Mouse (Mus musculus): ENCODE measurements around the gene Hrk.

Gene Hrk

GRCm38 (mm10) chr5:118160691-118161090, 3.8 kb upstream of the Hrk start:
- DNase-seq (ENCODE audit: low spot score in 2 of 2) = no peak

GRCm38 (mm10) chr5:118165462-118165861, 1.0 kb downstream of the Hrk start:
- DNase-seq (ENCODE audit: low spot score in 2 of 2) = no peak

DNA sequence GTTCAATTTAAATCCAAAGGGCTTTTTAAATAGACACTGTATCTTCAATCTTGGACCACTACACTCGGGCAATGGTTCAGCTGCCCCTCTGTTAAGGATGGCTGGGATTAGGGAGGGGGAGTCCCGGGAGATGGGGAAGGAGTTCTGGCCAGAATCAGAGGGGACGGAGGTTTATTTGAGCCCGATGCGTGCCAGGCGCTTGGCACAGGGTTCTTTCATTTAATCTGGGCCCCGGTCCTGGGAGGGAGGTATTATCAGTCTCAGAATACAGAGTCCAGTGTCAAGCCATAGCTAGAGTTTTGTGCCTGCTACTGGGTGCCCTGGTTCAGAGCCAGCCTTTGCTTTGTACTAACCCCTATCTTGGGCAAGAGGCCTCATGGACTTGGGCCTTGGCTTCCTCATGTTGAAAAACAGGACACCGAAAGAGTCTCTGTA, 3.1 kb downstream of the Hrk start:
- peak; percentile 35 to 36 for DNase-seq (ENCODE audit: low spot score in 2 of 2)

- no peak for DNase-seq (ENCODE audit: low spot score in 2 of 2)
These were observed 5.1 kb downstream of the Hrk start for GRCm38 (mm10) chr5:118169222-118170221.

DNA sequence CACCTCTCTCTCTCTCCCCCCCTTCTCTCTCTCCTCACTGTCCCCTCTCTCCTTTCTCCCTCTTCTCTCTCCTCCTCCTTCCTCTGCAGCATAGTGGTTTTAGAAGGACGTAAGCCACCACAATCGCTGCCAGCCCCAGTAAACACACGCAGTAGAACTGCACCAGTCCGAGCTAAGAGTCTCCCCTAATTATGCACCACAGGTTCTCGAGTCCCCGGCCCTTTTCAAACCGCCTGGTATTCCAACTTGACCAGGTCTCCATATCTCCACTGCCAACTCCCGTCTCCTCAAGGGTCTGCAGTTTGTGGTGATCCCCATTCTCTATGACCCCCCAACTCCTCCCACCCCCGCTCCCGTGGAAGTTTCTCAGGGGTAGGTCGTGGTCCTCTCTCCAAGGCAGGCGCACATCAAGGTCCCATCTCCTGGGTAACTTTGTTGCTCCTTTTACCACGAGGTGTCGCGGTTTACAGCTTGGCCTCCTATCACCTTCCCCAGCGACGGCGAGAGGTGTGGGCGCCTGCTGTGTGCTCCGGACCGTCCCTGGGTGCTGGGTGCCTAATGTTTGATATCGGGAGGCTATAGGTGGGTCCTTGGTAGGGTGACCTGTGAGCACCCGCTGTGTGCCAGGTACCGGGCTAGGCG, 6.6 kb downstream of the Hrk start:
- peak in 1 of 2 experiments; percentile 48 for DNase-seq (ENCODE audit: low spot score in 2 of 2)

GRCm38 (mm10) chr5:118171665-118172064, 7.2 kb downstream of the Hrk start:
- DNase-seq (ENCODE audit: low spot score in 2 of 2) = peak; percentile 59 to 65

GRCm38 (mm10) chr5:118172078-118172723, 7.8 kb downstream of the Hrk start:
- DNase-seq (ENCODE audit: low spot score in 2 of 2) = no peak

GRCm38 (mm10) chr5:118174310-118175009, 10.0 kb downstream of the Hrk start:
- DNase-seq (ENCODE audit: low spot score in 2 of 2) = no peak

GRCm38 (mm10) chr5:118175137-118175536, 10.7 kb downstream of the Hrk start:
- DNase-seq (ENCODE audit: low spot score in 2 of 2) = no peak

DNA sequence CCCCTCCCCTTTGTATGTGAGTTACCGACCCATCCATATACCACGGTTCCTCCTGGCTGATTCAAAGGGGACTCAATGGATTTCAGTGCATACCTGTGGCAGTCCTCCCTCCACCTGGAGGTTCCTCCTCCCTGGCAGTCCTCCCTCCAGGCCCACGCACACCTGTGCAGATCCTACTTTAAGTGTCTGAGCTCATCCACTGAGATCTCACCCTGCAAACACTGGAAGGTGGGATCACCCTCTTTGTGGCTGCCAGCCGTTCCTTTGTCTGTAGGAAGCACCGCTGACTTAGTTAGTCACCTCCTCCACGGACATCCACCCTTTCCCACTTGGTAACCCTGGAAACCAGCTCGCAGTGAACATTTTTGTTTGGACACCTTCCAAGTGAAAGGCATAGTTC, 13.2 kb downstream of the Hrk start:
- DNase-seq (ENCODE audit: low spot score in 2 of 2) = no peak

GRCm38 (mm10) chr5:118186903-118187633, 22.6 kb downstream of the Hrk start:
- no peak for DNase-seq (ENCODE audit: low spot score in 2 of 2)

- no peak for DNase-seq (ENCODE audit: low spot score in 2 of 2)
These were observed 23.9 kb downstream of the Hrk start for GRCm38 (mm10) chr5:118188356-118188755.

DNA sequence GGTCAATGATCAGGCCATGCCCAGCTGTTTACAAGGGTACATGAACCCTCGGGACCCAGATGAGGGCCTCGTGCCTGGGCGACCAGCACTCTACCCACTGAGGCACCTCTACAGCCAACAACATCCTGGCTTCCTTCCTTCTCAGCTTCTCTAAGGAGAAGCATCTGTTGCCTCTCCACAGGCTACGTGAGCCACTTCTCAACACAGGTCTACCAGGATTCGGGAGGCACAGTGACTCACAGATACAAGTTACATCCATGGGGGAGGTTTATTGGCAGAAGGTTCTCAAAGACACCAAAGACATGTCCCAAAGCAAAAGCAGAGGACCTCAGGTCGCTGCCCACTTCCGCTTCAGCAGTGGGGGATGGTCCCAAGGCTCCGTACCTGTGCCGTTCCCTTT, 26.0 kb downstream of the Hrk start:
- DNase-seq (ENCODE audit: low spot score in 2 of 2) = no peak

GRCm38 (mm10) chr5:118192221-118192620, 27.8 kb downstream of the Hrk start:
- DNase-seq (ENCODE audit: low spot score in 2 of 2) = no peak

DNA sequence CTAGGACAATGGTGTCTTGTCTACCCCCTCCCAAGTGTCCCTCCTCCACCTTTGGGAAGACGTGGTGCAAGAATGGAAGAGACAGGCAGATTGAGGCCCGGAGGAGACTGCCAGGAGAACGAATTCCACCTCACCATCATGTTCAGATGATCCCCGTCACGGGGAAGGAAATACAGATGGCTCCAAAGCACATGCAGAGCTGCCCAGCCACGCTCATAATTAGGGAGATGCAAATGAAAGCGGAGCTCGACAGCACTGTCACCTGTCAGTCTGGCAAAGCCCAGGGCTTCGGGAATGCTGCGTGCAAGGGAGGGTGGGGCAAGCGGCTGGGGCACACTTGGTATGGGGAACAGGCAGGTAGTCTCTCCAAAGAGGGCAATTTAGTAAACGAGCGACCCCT, 33.0 kb downstream of the Hrk start:
- DNase-seq (ENCODE audit: low spot score in 2 of 2) = no peak

DNA sequence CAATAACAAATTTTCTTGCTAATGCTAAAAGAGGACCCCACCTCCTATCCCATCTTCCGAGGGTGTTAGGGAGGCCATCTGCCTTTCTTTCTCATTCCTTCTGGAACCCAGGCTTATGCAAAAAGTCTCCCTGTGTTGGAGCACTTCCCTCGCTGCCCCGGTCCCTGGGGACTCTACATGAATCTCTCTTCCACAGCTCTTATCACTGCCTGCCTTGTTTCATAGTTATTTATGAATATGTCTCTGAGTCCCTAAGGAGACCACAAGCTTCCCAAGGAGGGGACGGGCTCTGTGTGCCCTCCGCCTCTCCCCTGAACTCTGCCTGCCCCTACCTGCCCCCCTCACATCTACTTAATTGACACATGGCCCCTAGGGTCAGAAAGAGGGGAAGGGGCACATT, 35.2 kb downstream of the Hrk start:
- DNase-seq (ENCODE audit: low spot score in 2 of 2) = no peak

DNA sequence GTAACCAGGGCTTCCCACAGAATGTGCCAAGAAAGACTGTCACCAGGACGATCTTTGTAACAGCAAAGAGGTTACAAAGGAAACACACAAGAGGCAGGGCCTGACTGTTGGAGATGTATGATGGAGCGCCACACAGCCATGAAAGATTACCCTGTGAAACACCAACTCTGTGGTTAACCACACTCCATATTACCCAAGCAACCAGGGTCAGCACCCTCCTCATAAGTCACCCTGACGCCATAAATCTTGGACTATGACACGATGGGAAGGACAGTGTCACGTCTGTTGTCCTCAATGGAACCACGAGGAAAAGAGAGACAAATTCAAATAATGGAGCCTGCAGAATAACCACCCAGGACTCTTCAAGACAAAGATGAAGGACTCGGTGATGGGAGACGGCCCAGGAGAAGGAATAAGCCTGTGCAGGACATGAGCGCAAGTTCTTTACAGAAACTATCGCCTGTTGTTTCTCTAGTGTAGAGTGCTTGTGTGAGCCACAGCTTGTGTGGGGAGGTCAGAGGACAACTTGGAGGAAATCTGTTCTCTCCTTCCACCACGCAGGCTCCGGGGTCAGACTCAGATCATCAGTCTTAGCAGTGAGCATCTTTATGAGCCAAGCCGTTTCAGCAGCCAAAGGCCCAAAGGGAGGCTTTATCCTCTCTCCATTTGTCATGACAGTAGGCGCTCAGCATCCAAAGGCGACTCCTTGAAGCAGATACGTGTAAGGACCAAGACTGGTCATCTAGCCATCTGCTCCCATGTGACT, 40.4 kb downstream of the Hrk start:
- DNase-seq (ENCODE audit: low spot score in 2 of 2) = no peak

- DNase-seq (ENCODE audit: low spot score in 2 of 2) = no peak
These were observed 41.4 kb downstream of the Hrk start for GRCm38 (mm10) chr5:118205852-118206251.

DNA sequence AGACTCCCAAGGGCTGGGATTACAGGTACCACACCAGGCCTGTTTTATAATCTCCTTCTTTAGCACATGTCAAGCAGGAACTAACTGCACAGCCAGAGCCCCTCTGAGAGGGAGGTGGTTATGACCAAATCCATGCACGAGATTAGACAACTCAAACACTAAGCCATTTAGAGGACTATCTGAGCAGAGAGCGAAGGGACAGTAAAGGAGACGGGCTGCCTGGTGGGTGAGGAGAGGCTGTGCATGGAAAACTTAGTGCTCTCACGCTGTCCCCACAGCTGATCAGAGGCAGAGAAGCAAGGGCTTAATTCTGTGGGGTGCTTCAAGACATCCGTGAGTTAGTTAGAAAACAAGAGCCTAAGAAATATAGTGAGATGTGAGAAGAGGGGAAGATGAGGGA, 49.6 kb downstream of the Hrk start:
- no peak for DNase-seq (ENCODE audit: low spot score in 2 of 2)

DNA sequence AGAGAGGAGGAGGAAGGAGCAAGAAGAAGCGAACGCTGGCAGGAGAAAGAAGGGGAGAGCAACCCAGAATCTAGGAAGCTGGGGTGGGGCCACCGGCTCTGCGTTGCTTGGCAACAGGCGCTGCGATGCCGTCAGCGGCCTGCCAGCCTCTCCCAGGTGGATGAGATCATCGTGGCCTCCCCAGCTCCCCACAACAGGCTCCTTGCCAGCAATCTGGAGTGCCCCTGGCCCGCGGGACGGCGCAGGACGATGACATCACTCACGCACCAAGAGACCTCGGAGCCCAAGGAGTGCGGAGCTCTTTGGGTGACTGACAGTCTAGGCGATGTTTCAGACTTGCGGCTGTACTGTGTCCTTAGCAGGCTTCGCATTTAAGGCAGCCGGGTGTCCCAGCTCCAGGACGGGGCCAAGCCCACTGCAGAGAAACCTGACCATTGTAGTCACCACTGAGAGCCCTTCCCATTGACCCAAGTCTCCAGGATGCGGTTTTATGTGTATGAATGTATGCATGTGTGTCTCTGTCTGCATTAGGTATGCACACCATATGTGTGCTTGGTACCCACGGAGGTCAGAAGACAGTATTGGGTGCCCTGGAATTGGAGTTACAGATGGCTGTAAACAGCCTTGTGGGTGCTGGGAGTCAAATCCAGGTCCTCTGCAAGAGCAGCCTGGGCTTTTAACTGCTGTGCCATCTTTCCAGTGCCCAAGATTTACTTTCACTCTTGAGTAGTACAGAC, 50.1 kb downstream of the Hrk start:
- peak; percentile 88 to 91 for DNase-seq (ENCODE audit: low spot score in 2 of 2)
